Mouse (Mus musculus): ENCODE measurements around the gene Vmn2r49. TPM values are rescaled to one million over a fixed set of nuclear protein-coding genes. Genes with fewer than 3 reads are reported as not detected.

Vmn2r49 gene
- not detected for polyA plus RNA-seq (2014; fragmentation: Illumina TruSeq; extraction: RNeasy Lipid Tissue Mini Kit (QIAGEN cat#74804); ENCODE audit: low read depth, low replicate concordance)

DNA sequence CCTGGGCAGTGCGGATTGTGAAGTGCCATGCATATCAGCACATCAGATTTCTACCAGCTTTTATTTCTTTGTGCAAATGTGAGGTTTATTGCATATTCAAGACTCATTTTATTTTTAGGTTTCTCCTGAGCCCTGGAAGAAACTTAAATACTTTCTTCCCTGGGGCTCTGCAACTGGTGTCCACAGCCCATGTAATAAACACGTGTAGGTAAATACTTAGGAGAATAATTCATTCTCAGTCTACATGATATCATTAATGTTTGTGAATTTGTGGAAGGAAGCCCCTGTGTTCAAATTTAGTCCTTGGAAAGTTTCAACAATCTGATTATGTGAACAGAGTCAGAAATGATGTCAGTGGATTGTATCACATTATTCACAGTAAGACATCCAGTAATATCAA lies at the start of gene Vmn2r49:
Gene Vmn2r49, minus strand, starts transcription at position 101 of the 400 bp plus-strand sequence.

DNA sequence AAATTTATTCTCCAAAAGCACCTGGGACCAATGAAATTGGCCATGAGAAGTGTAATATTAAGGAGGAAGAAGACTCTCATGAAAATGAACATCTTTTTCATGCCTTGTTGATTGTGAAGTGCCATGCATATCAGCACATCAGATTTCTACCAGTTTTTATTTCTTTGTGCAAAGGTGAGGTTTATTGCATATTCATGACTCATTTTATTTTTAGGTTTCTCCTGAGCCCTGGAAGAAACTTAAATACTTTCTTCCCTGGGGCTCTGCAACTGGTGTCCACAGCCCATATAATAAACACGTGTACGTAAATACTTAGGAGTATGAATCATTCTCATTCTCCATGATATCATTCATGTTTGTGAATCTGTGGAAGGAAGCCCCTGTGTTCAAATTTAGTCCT lies 38.6 kb downstream of the Vmn2r49 start, which contains the start of gene Vmn2r48:
Gene Vmn2r48, minus strand, starts transcription at position 101 of the 400 bp plus-strand sequence.

Other genes with a start within 250 kb of the Vmn2r49 start
- gene Vmn2r46, start 221.7 kb downstream of the Vmn2r49 start, polyA plus RNA-seq (2014; fragmentation: Illumina TruSeq; extraction: RNeasy Lipid Tissue Mini Kit (QIAGEN cat#74804); ENCODE audit: low read depth, low replicate concordance) = not detected
- gene Vmn2r47, start 150.9 kb downstream of the Vmn2r49 start, polyA plus RNA-seq (2014; fragmentation: Illumina TruSeq; extraction: RNeasy Lipid Tissue Mini Kit (QIAGEN cat#74804); ENCODE audit: low read depth, low replicate concordance) = not detected
- not detected for gene Vmn2r48, start 38.7 kb downstream of the Vmn2r49 start, polyA plus RNA-seq (2014; fragmentation: Illumina TruSeq; extraction: RNeasy Lipid Tissue Mini Kit (QIAGEN cat#74804); ENCODE audit: low read depth, low replicate concordance)
- gene Vmn2r50, start 61.0 kb upstream of the Vmn2r49 start, polyA plus RNA-seq (2014; fragmentation: Illumina TruSeq; extraction: RNeasy Lipid Tissue Mini Kit (QIAGEN cat#74804); ENCODE audit: low read depth, low replicate concordance) = not detected
- gene Vmn2r51, start 113.5 kb upstream of the Vmn2r49 start, polyA plus RNA-seq (2014; fragmentation: Illumina TruSeq; extraction: RNeasy Lipid Tissue Mini Kit (QIAGEN cat#74804); ENCODE audit: low read depth, low replicate concordance) = not detected
- gene Vmn2r52, start 184.3 kb upstream of the Vmn2r49 start, polyA plus RNA-seq (2014; fragmentation: Illumina TruSeq; extraction: RNeasy Lipid Tissue Mini Kit (QIAGEN cat#74804); ENCODE audit: low read depth, low replicate concordance) = not detected